Mouse (Mus musculus) lung, adult 2 months (tissue): ENCODE results near the gene Mypop. TPM values are rescaled to one million over a fixed set of nuclear protein-coding genes. Genes with fewer than 3 reads are reported as not detected.

Experiments
- DNase-seq: peaks from one replicate; pipeline ENCODE4 v3.0.0; 2022
- H3K4me1 ChIP-seq: fragments of 200-500 bp; 2 replicates; pipeline ENCODE4 v1.6.1; 2011; ENCODE audit warnings: low read length; ENCODE audit not compliant: control insufficient read depth, insufficient read depth
- H3K4me3 ChIP-seq: fragments of 200-500 bp; replicated peaks from 2 replicates; pipeline ENCODE3; 2011; ENCODE audit warnings: low read depth, mild to moderate bottlenecking, control low read depth, low read length; ENCODE audit errors: extremely low read depth
- CTCF ChIP-seq: fragments of 200-500 bp; IDR thresholded peaks from 2 replicates; pipeline ENCODE4 v1.5.1; 2011; ENCODE audit warnings: mild to moderate bottlenecking, low read length, control low read depth; ENCODE audit not compliant: insufficient read depth
- POLR2A ChIP-seq: fragments of 200-500 bp; IDR thresholded peaks from 2 replicates; pipeline ENCODE4 v1.6.1; 2011; ENCODE audit warnings: low read depth, mild to moderate bottlenecking, control low read depth, low read length, borderline replicate concordance; ENCODE audit errors: extremely low read depth
- WGBS: fragments of 180-500 bp; shearing (Covaris S2); methylation state at CpG from one replicate; pipeline ENCODE4 v1.1.7; 2018; 5-methylcytosine and 5-hydroxymethylcytosine counted together
- polyA plus RNA-seq: library from polyadenylated mRNA; depleted of rRNA; stranded (reverse); fragments of >200 nt; gene quantifications from 2 replicates; pipeline ENCODE4 v1.2.3, GENCODE M21; 2012; rRNA removed

Gene Mypop
- polyA plus RNA-seq, 1 experiment: 7.2 TPM

- TF ChIP-seq CTCF (no peak), POLR2A (no peak)
- DNase-seq: no peak
- no peak overlapping the region for H3K4me3 ChIP-seq
- peaks cover 7% of the 10 kb centered on the region for H3K4me1 ChIP-seq
Observed at GRCm38 (mm10) chr7:19028067-19028466, 37.0 kb downstream of the Mypop start.

DNA sequence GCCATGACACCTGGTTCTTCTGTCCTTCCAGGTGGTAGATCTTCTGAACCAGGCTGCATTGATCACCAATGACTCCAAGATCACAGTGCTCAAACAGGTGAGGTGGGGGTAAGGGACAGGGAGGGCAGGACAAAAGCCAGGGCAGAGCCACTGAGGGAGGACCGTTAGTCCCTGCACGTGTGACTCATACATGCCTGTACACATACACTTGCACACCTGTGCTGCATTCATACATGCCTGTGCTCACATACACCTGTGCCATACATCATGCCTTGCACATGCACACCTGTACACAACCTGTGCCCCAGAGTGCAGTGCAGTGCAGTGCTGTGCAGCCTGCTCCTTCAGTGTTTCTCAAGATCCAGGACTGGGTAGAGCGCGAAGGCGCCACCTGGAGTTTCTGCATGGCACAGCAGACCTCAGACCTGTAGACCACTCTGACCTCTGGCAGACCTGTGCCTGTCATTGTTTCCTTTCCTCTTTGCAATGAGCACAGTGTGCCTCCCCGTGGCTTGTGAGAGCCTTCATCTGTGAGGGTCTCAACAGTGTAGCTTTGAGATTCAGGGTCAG, 38.1 kb downstream of the Mypop start:
- Histone ChIP-seq H3K4me3 (no peak overlapping the region), H3K4me1 (peaks cover 7% of the 10 kb centered on the region)
- TF ChIP-seq CTCF (peak; percentile 85), POLR2A (no peak)
- WGBS: 62% methylated on average over 6 of the region's 6 CpGs
- peak; percentile 45 for DNase-seq

DNA sequence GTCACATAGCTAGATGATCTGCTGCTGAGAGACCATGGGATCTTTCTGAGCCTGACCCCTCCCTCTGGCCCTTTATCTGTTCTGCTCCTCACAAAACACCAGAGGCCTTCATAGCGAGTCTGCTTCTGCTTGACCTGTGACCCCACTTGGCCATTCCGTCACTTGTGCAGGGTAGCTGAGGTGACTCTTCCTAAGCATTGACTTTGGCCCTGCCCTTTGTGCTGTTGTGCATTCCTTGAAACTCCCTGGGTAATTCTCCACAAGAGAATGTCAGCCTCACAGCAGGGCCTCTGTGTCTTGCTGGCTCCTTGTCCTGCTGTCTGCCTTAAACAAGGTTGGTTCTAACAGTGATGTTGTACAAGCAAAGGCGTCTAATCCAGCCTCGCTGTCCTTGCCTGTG, 40.6 kb downstream of the Mypop start:
- Histone ChIP-seq H3K4me1 (no peaks in the 10 kb centered on the region), H3K4me3 (no peak overlapping the region)
- no peak for DNase-seq
- TF ChIP-seq POLR2A (no peak), CTCF (no peak)
- WGBS: 78% methylated on average over 4 of the region's 4 CpGs

- Histone ChIP-seq H3K4me3 (no peak overlapping the region), H3K4me1 (no peaks in the 10 kb centered on the region)
- no peak for TF ChIP-seq POLR2A
- no peak for TF ChIP-seq CTCF
- WGBS: 95% methylated on average over 6 of the region's 6 CpGs
- DNase-seq: no peak
Observed at GRCm38 (mm10) chr7:19044616-19045015, 53.6 kb downstream of the Mypop start.

DNA sequence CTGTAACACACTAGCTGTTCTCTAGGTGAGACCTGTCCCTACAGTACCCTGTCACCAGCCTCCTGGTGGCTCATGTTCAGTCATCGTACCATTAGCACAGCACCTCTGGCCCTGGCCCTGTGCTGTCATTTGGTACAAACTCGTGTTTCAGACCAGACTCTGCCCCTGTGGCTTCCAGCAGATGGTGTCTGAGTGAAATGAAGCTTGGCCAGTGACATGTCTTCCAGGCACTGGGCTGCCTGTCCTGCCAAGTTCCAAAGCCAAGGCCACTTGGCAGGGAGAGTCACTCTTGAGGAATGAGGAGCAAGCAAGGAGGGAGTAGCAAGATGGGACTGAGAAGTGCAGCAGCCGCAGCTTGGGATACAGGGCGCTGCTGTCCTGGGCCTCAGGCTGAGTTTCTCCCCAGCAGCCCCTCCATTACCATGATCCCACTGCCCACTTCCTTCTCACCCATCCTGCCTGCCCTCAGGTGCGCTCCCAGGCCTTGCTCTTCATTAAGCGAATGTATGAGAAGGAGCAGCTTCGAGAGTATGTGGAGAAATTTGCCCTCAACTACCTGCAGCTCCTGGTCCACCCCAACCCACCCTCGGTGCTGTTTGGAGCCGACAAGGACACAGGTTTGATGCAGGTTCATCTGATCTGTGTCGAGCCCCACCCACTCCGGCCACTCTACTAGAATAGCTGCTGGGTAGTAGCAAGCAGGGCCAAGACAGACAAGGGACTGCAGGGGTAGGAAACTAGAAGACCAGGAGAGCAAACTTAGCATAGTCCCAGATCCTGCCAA, 55.4 kb downstream of the Mypop start:
- H3K4me3 ChIP-seq: no peak overlapping the region
- DNase-seq: no peak
- no peaks in the 10 kb centered on the region for H3K4me1 ChIP-seq
- 89% methylated on average over 11 of the region's 11 CpGs for WGBS
- no peak for TF ChIP-seq CTCF
- no peak for TF ChIP-seq POLR2A

- no peak for TF ChIP-seq CTCF
- TF ChIP-seq POLR2A: no peak
- WGBS: 83% methylated on average over 14 of the region's 14 CpGs
- H3K4me1 ChIP-seq: no peaks in the 10 kb centered on the region
- no peak for DNase-seq
- H3K4me3 ChIP-seq: no peak overlapping the region
Observed at GRCm38 (mm10) chr7:19048006-19048527, 57.0 kb downstream of the Mypop start.

GRCm38 (mm10) chr7:19049252-19049651, 58.2 kb downstream of the Mypop start:
- H3K4me3 ChIP-seq: no peak overlapping the region
- no peak for DNase-seq
- no peak for TF ChIP-seq CTCF
- no peak for TF ChIP-seq POLR2A
- H3K4me1 ChIP-seq: no peaks in the 10 kb centered on the region
- WGBS: 91% methylated on average over 5 of the region's 5 CpGs

GRCm38 (mm10) chr7:19050172-19050571, 59.1 kb downstream of the Mypop start:
- 75% methylated on average over 8 of the region's 8 CpGs for WGBS
- Histone ChIP-seq H3K4me3 (no peak overlapping the region), H3K4me1 (no peaks in the 10 kb centered on the region)
- TF ChIP-seq POLR2A (no peak), CTCF (no peak)
- DNase-seq: no peak

- TF ChIP-seq POLR2A: no peak
- TF ChIP-seq CTCF: no peak
- no peak overlapping the region for H3K4me3 ChIP-seq
- H3K4me1 ChIP-seq: no peaks in the 10 kb centered on the region
- 45% methylated on average over 4 of the region's 4 CpGs for WGBS
- DNase-seq: no peak
Observed at GRCm38 (mm10) chr7:19051161-19051560, 60.1 kb downstream of the Mypop start.

Other genes starting within 250 kb of the Mypop start
- gene Psg19, start 192.7 kb upstream of the Mypop start, polyA plus RNA-seq: 0.07 TPM in 1 of 2 replicates, not detected in the other
- 0.27 and 1.1 TPM in 2 replicates for gene Psg17, start 169.6 kb upstream of the Mypop start, polyA plus RNA-seq
- gene Mill2, start 151.3 kb upstream of the Mypop start, polyA plus RNA-seq: 17.1 and 27.9 TPM in 2 replicates
- 46.7 and 112 TPM in 2 replicates for gene Pglyrp1, start 119.9 kb upstream of the Mypop start, polyA plus RNA-seq
- 22.7 and 26.9 TPM in 2 replicates for gene Ccdc61, start 80.8 kb upstream of the Mypop start, polyA plus RNA-seq
- gene Nova2, start 65.4 kb upstream of the Mypop start, polyA plus RNA-seq: 4.2 and 5.0 TPM in 2 replicates
- gene Nanos2, start 3.8 kb upstream of the Mypop start, polyA plus RNA-seq: 0.07 and 0.09 TPM in 2 replicates
- 34.7 and 39.9 TPM in 2 replicates for gene Irf2bp1, start 12.8 kb downstream of the Mypop start, polyA plus RNA-seq
- 0.39 and 0.60 TPM in 2 replicates for gene Foxa3, start 32.3 kb downstream of the Mypop start, polyA plus RNA-seq
- gene Sympk, start 33.1 kb downstream of the Mypop start, polyA plus RNA-seq: 69.3 and 76.1 TPM in 2 replicates
- gene Rsph6a, start 63.4 kb downstream of the Mypop start, polyA plus RNA-seq: not detected in 2 replicates
- gene Dmwd, start 85.0 kb downstream of the Mypop start, polyA plus RNA-seq: 94.6 and 101 TPM in 2 replicates
- 209 and 259 TPM in 2 replicates for gene Dmpk, start 92.6 kb downstream of the Mypop start, polyA plus RNA-seq
- 39.6 and 47.2 TPM in 2 replicates for gene Six5, start 103.3 kb downstream of the Mypop start, polyA plus RNA-seq
- not detected in 2 replicates for gene Gm4969, start 127.1 kb downstream of the Mypop start, polyA plus RNA-seq
- 10.7 and 12.3 TPM in 2 replicates for gene Fbxo46, start 128.6 kb downstream of the Mypop start, polyA plus RNA-seq
- 11.1 and 14.9 TPM in 2 replicates for gene Qpctl, start 158.0 kb downstream of the Mypop start, polyA plus RNA-seq
- 16.2 and 20.1 TPM in 2 replicates for gene Snrpd2, start 158.5 kb downstream of the Mypop start, polyA plus RNA-seq
- 0.19 and 0.24 TPM in 2 replicates for gene Gipr, start 174.9 kb downstream of the Mypop start, polyA plus RNA-seq
- 73.7 and 81.5 TPM in 2 replicates for gene Eml2, start 185.2 kb downstream of the Mypop start, polyA plus RNA-seq
- gene Gpr4, start 221.3 kb downstream of the Mypop start, polyA plus RNA-seq: 21.6 and 29.5 TPM in 2 replicates
- gene Opa3, start 237.1 kb downstream of the Mypop start, polyA plus RNA-seq: 24.6 and 27.6 TPM in 2 replicates